Mouse (Mus musculus): ENCODE measurements around the gene Olfr1022. TPM values are rescaled to one million over a fixed set of nuclear protein-coding genes. Genes with fewer than 3 reads are reported as not detected.

The Olfr1022 gene
- polyA plus RNA-seq (2014; fragmentation: Illumina TruSeq; extraction: RNeasy Lipid Tissue Mini Kit (QIAGEN cat#74804); ENCODE audit: low replicate concordance) = not detected

GRCm38 (mm10) chr2:85868294-85868693 is at the start of gene Olfr1022:
Gene Olfr1022, plus strand, starts transcription at chr2:85868594.

GRCm38 (mm10) chr2:85845383-85845782 is 23.0 kb upstream of the Olfr1022 start, which contains the start of gene Olfr1019:
Gene Olfr1019, minus strand, starts transcription at chr2:85845483.

GRCm38 (mm10) chr2:85846730-85847129 is 21.7 kb upstream of the Olfr1022 start, which contains the start of gene Olfr1020:
Gene Olfr1020, plus strand, starts transcription at chr2:85847030.

GRCm38 (mm10) chr2:85885340-85885739 is 16.9 kb downstream of the Olfr1022 start, which contains the start of gene Olfr1023:
Gene Olfr1023, plus strand, starts transcription at chr2:85885640.

GRCm38 (mm10) chr2:85904952-85905351 is 36.6 kb downstream of the Olfr1022 start, which contains the start of gene Olfr1024:
Gene Olfr1024, minus strand, starts transcription at chr2:85905052.

GRCm38 (mm10) chr2:85914893-85915292 is 46.5 kb downstream of the Olfr1022 start, which contains the start of gene Olfr1025-ps1:
Gene Olfr1025-ps1, plus strand, starts transcription at chr2:85915193.

Other genes with a start within 250 kb of the Olfr1022 start
- not detected for gene Olfr1002, start 217.9 kb upstream of the Olfr1022 start, polyA plus RNA-seq (2014; fragmentation: Illumina TruSeq; extraction: RNeasy Lipid Tissue Mini Kit (QIAGEN cat#74804); ENCODE audit: low replicate concordance)
- not detected for gene Olfr154, start 204.1 kb upstream of the Olfr1022 start, polyA plus RNA-seq (2014; fragmentation: Illumina TruSeq; extraction: RNeasy Lipid Tissue Mini Kit (QIAGEN cat#74804); ENCODE audit: low replicate concordance)
- not detected for gene Olfr1006, start 189.8 kb upstream of the Olfr1022 start, polyA plus RNA-seq (2014; fragmentation: Illumina TruSeq; extraction: RNeasy Lipid Tissue Mini Kit (QIAGEN cat#74804); ENCODE audit: low replicate concordance)
- gene Olfr1008, start 179.2 kb upstream of the Olfr1022 start, polyA plus RNA-seq (2014; fragmentation: Illumina TruSeq; extraction: RNeasy Lipid Tissue Mini Kit (QIAGEN cat#74804); ENCODE audit: low replicate concordance) = not detected
- gene Olfr1009, start 153.2 kb upstream of the Olfr1022 start, polyA plus RNA-seq (2014; fragmentation: Illumina TruSeq; extraction: RNeasy Lipid Tissue Mini Kit (QIAGEN cat#74804); ENCODE audit: low replicate concordance) = not detected
- gene Olfr1012, start 105.8 kb upstream of the Olfr1022 start, polyA plus RNA-seq (2014; fragmentation: Illumina TruSeq; extraction: RNeasy Lipid Tissue Mini Kit (QIAGEN cat#74804); ENCODE audit: low replicate concordance) = not detected
- not detected for gene Olfr1013, start 101.5 kb upstream of the Olfr1022 start, polyA plus RNA-seq (2014; fragmentation: Illumina TruSeq; extraction: RNeasy Lipid Tissue Mini Kit (QIAGEN cat#74804); ENCODE audit: low replicate concordance)
- not detected for gene Olfr1014, start 95.9 kb upstream of the Olfr1022 start, polyA plus RNA-seq (2014; fragmentation: Illumina TruSeq; extraction: RNeasy Lipid Tissue Mini Kit (QIAGEN cat#74804); ENCODE audit: low replicate concordance)
- gene Olfr1015, start 86.6 kb upstream of the Olfr1022 start, polyA plus RNA-seq (2014; fragmentation: Illumina TruSeq; extraction: RNeasy Lipid Tissue Mini Kit (QIAGEN cat#74804); ENCODE audit: low replicate concordance) = not detected
- not detected for gene Olfr1016, start 66.0 kb upstream of the Olfr1022 start, polyA plus RNA-seq (2014; fragmentation: Illumina TruSeq; extraction: RNeasy Lipid Tissue Mini Kit (QIAGEN cat#74804); ENCODE audit: low replicate concordance)
- not detected for gene Olfr1018, start 50.1 kb upstream of the Olfr1022 start, polyA plus RNA-seq (2014; fragmentation: Illumina TruSeq; extraction: RNeasy Lipid Tissue Mini Kit (QIAGEN cat#74804); ENCODE audit: low replicate concordance)
- not detected for gene Olfr1019, start 23.1 kb upstream of the Olfr1022 start, polyA plus RNA-seq (2014; fragmentation: Illumina TruSeq; extraction: RNeasy Lipid Tissue Mini Kit (QIAGEN cat#74804); ENCODE audit: low replicate concordance)
- not detected for gene Olfr1020, start 21.6 kb upstream of the Olfr1022 start, polyA plus RNA-seq (2014; fragmentation: Illumina TruSeq; extraction: RNeasy Lipid Tissue Mini Kit (QIAGEN cat#74804); ENCODE audit: low replicate concordance)
- not detected for gene Olfr1023, start 17.0 kb downstream of the Olfr1022 start, polyA plus RNA-seq (2014; fragmentation: Illumina TruSeq; extraction: RNeasy Lipid Tissue Mini Kit (QIAGEN cat#74804); ENCODE audit: low replicate concordance)
- not detected for gene Olfr1024, start 36.5 kb downstream of the Olfr1022 start, polyA plus RNA-seq (2014; fragmentation: Illumina TruSeq; extraction: RNeasy Lipid Tissue Mini Kit (QIAGEN cat#74804); ENCODE audit: low replicate concordance)
- not detected for gene Olfr1025-ps1, start 46.6 kb downstream of the Olfr1022 start, polyA plus RNA-seq (2014; fragmentation: Illumina TruSeq; extraction: RNeasy Lipid Tissue Mini Kit (QIAGEN cat#74804); ENCODE audit: low replicate concordance)
- gene Olfr1026, start 53.0 kb downstream of the Olfr1022 start, polyA plus RNA-seq (2014; fragmentation: Illumina TruSeq; extraction: RNeasy Lipid Tissue Mini Kit (QIAGEN cat#74804); ENCODE audit: low replicate concordance) = not detected
- not detected for gene Olfr1028, start 81.8 kb downstream of the Olfr1022 start, polyA plus RNA-seq (2014; fragmentation: Illumina TruSeq; extraction: RNeasy Lipid Tissue Mini Kit (QIAGEN cat#74804); ENCODE audit: low replicate concordance)
- not detected for gene Olfr1029, start 105.3 kb downstream of the Olfr1022 start, polyA plus RNA-seq (2014; fragmentation: Illumina TruSeq; extraction: RNeasy Lipid Tissue Mini Kit (QIAGEN cat#74804); ENCODE audit: low replicate concordance)
- gene Olfr1030, start 110.7 kb downstream of the Olfr1022 start, polyA plus RNA-seq (2014; fragmentation: Illumina TruSeq; extraction: RNeasy Lipid Tissue Mini Kit (QIAGEN cat#74804); ENCODE audit: low replicate concordance) = not detected
- gene Olfr1031, start 121.7 kb downstream of the Olfr1022 start, polyA plus RNA-seq (2014; fragmentation: Illumina TruSeq; extraction: RNeasy Lipid Tissue Mini Kit (QIAGEN cat#74804); ENCODE audit: low replicate concordance) = not detected
- not detected for gene Olfr1032, start 136.9 kb downstream of the Olfr1022 start, polyA plus RNA-seq (2014; fragmentation: Illumina TruSeq; extraction: RNeasy Lipid Tissue Mini Kit (QIAGEN cat#74804); ENCODE audit: low replicate concordance)
- gene Olfr1033, start 152.0 kb downstream of the Olfr1022 start, polyA plus RNA-seq (2014; fragmentation: Illumina TruSeq; extraction: RNeasy Lipid Tissue Mini Kit (QIAGEN cat#74804); ENCODE audit: low replicate concordance) = 3.2 TPM
- gene Olfr1034, start 177.3 kb downstream of the Olfr1022 start, polyA plus RNA-seq (2014; fragmentation: Illumina TruSeq; extraction: RNeasy Lipid Tissue Mini Kit (QIAGEN cat#74804); ENCODE audit: low replicate concordance) = 0.89 TPM
- gene Olfr1036, start 205.4 kb downstream of the Olfr1022 start, polyA plus RNA-seq (2014; fragmentation: Illumina TruSeq; extraction: RNeasy Lipid Tissue Mini Kit (QIAGEN cat#74804); ENCODE audit: low replicate concordance) = not detected
- not detected for gene Olfr1037, start 218.8 kb downstream of the Olfr1022 start, polyA plus RNA-seq (2014; fragmentation: Illumina TruSeq; extraction: RNeasy Lipid Tissue Mini Kit (QIAGEN cat#74804); ENCODE audit: low replicate concordance)

All from small intestine, adult 10 weeks (tissue).